Mouse (Mus musculus) small intestine, adult 2 months (tissue): ENCODE measurements around the gene Plg.

Experiments
- CTCF ChIP-seq: fragments of 200-500 bp; IDR thresholded peaks from 2 replicates; pipeline ENCODE4 v1.5.1; 2012; ENCODE audit warnings: low read depth, mild to moderate bottlenecking, control low read depth, inconsistent platforms, low read length, moderate library complexity, mixed read lengths; ENCODE audit not compliant: insufficient replicate concordance, insufficient read length; ENCODE audit errors: extremely low read depth
- POLR2A ChIP-seq: fragments of 200-500 bp; IDR thresholded peaks from 2 replicates; pipeline ENCODE4 v1.6.1; 2012; ENCODE audit warnings: low read depth, mild to moderate bottlenecking, control low read depth, inconsistent platforms, low read length, moderate library complexity

DNA sequence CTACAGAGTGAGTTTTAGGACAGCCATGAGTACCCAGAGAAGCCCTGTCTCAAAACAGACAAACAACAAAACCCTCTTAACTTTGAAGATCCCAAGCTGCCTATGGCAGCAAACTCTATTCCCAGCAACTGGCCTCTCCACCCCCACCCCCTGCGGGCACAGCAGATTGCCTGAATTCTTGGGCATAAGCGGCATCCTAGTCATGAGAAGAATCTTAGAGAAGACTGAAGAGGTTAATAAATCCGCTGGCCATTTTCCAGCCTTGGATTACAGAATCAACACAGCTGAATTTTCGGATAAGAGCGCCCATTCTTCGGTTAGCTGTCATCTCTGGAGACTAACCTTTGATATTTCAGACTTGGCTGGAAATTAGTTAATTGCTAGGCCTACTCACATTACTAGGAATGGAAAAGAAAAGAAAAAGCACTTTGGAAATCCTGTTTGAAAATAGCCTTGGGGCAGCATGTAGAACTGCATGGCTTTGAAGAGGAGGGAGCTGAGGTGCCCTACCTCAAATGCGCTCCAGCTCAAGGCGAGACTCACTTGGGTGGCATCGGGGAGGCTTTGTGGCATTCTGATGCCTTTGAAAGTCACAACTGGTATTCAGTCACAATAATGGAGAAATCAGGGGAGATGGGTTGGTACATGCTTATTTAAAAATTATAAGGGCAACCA is 34.6 kb upstream of the Plg start:
- TF ChIP-seq POLR2A, result no peak
- TF ChIP-seq CTCF, result no peak
